Mouse (Mus musculus) layer of hippocampus, adult 2 months (tissue): ENCODE data around the gene Tal1. TPM values are rescaled to one million over a fixed set of nuclear protein-coding genes. Genes with fewer than 3 reads are reported as not detected.

ENCODE experiments used
- DNase-seq, 2 experiments: peaks; one replicate each; pipeline ENCODE4 v3.0.0; 2022; ENCODE audit warnings: low spot score in 2 of 2
- H3K27ac ChIP-seq: fragments of 200-600 bp; 2 replicates; pipeline ENCODE4 v1.8.1; 2022
- H3K4me3 ChIP-seq: fragments of 200-600 bp; 2 replicates; pipeline ENCODE4 v1.8.1; 2022; ENCODE audit warnings: mild to moderate bottlenecking
- CTCF ChIP-seq: fragments of 200-600 bp; conservative IDR thresholded peaks from 2 replicates; pipeline ENCODE4 v1.8.1; 2022; ENCODE audit warnings: antibody characterized with exemption, mild to moderate bottlenecking, moderate library complexity
- total RNA-seq, 2 experiments: library from RNA; stranded (reverse); gene quantifications; 2 replicates each; pipeline ENCODE4 v1.2.3; 2021

The Tal1 gene
- total RNA-seq, 2 experiments from 2014 or later = 0.86 to 1.0 TPM

- Histone ChIP-seq H3K4me3 (no peak overlapping the region), H3K27ac (no peak overlapping the region)
- no peak for TF ChIP-seq CTCF
- DNase-seq = no peak
Measured at GRCm38 (mm10) chr4:115078892-115079820, 22.9 kb downstream of the Tal1 start.

- no peak for DNase-seq
- TF ChIP-seq CTCF = no peak
- H3K27ac ChIP-seq = no peak overlapping the region
- no peak overlapping the region for H3K4me3 ChIP-seq
Measured at GRCm38 (mm10) chr4:115079821-115080349, 23.7 kb downstream of the Tal1 start.

- DNase-seq = no peak
- Histone ChIP-seq H3K27ac (no peak overlapping the region), H3K4me3 (no peak overlapping the region)
- no peak for TF ChIP-seq CTCF
Measured at GRCm38 (mm10) chr4:115083031-115083430, 26.8 kb downstream of the Tal1 start.

- H3K4me3 ChIP-seq = no peak overlapping the region
- H3K27ac ChIP-seq = no peak overlapping the region
- DNase-seq = peak; percentile 29 to 63
- peak; percentile 89 for TF ChIP-seq CTCF
Measured at GRCm38 (mm10) chr4:115085522-115086095, 29.4 kb downstream of the Tal1 start.

GRCm38 (mm10) chr4:115086257-115086656 lies 30.0 kb downstream of the Tal1 start:
- no peak for TF ChIP-seq CTCF
- no peak for DNase-seq
- no peak overlapping the region for H3K27ac ChIP-seq
- H3K4me3 ChIP-seq = no peak overlapping the region

- Histone ChIP-seq H3K27ac (no peak overlapping the region), H3K4me3 (no peak overlapping the region)
- no peak for TF ChIP-seq CTCF
- DNase-seq = no peak
Measured at GRCm38 (mm10) chr4:115086763-115087415, 30.7 kb downstream of the Tal1 start.

- no peak for DNase-seq
- Histone ChIP-seq H3K4me3 (no peak within 1 kb of the TSS), H3K27ac (no peak within 1 kb of the TSS)
- TF ChIP-seq CTCF = no peak
Measured at GRCm38 (mm10) chr4:115088611-115089338, 32.5 kb downstream of the Tal1 start, which contains the start of gene Pdzk1ip1. Gene Pdzk1ip1 (plus strand): TSS chr4:115088708.

GRCm38 (mm10) chr4:115090592-115090991 lies 34.4 kb downstream of the Tal1 start:
- DNase-seq = no peak
- H3K4me3 ChIP-seq = no peak overlapping the region
- no peak for TF ChIP-seq CTCF
- no peak overlapping the region for H3K27ac ChIP-seq

- Histone ChIP-seq H3K27ac (no peak overlapping the region), H3K4me3 (no peak overlapping the region)
- no peak for DNase-seq
- TF ChIP-seq CTCF = no peak
Measured at GRCm38 (mm10) chr4:115091806-115092205, 35.6 kb downstream of the Tal1 start.

GRCm38 (mm10) chr4:115093331-115093864 lies 37.2 kb downstream of the Tal1 start:
- Histone ChIP-seq H3K27ac (no peak overlapping the region), H3K4me3 (no peak overlapping the region)
- no peak for DNase-seq
- no peak for TF ChIP-seq CTCF

- Histone ChIP-seq H3K4me3 (no peak overlapping the region), H3K27ac (no peak overlapping the region)
- TF ChIP-seq CTCF = no peak
- DNase-seq = no peak
Measured at GRCm38 (mm10) chr4:115094056-115094455, 37.8 kb downstream of the Tal1 start.
